Mouse (Mus musculus) kidney, adult 2 months (tissue): ENCODE data around the gene Igf2bp3. TPM values are rescaled to one million over a fixed set of nuclear protein-coding genes. Genes with fewer than 3 reads are reported as not detected.

Source experiments
- DNase-seq: peaks from one replicate; pipeline ENCODE4 v3.0.0; 2021
- H3K27ac ChIP-seq: fragments of 200-500 bp; 2 replicates; pipeline ENCODE4 v1.5.1; 2012; ENCODE audit warnings: low read depth, low read length, control low read depth, inconsistent platforms; ENCODE audit not compliant: insufficient read depth
- H3K27me3 ChIP-seq: fragments of 200-500 bp; replicated peaks from 2 replicates; pipeline ENCODE4 v1.6.1; 2012; ENCODE audit warnings: mild to moderate bottlenecking, moderate library complexity, low read length, inconsistent platforms; ENCODE audit not compliant: control insufficient read depth, insufficient read depth
- H3K36me3 ChIP-seq: fragments of 200-500 bp; 2 replicates; pipeline ENCODE4 v1.6.1; 2012; ENCODE audit warnings: mild to moderate bottlenecking, moderate library complexity, low read length, inconsistent platforms; ENCODE audit not compliant: control insufficient read depth, insufficient read depth
- H3K4me1 ChIP-seq: fragments of 200-500 bp; 2 replicates; pipeline ENCODE4 v1.6.1; 2011; ENCODE audit warnings: low read length; ENCODE audit not compliant: control insufficient read depth, insufficient read depth
- H3K4me3 ChIP-seq: fragments of 200-500 bp; 2 replicates; pipeline ENCODE4 v1.5.1; 2011; ENCODE audit warnings: mild to moderate bottlenecking, low read depth, low read length, control low read depth; ENCODE audit not compliant: insufficient read depth
- CTCF ChIP-seq: fragments of 200-500 bp; conservative IDR thresholded peaks from 2 replicates; pipeline ENCODE4 v1.5.1; 2011; ENCODE audit warnings: low read depth, mild to moderate bottlenecking, control low read depth, low read length, moderate library complexity, mixed read lengths; ENCODE audit not compliant: insufficient read depth, insufficient read length
- POLR2A ChIP-seq: fragments of 200-500 bp; IDR thresholded peaks from one replicate; pipeline ENCODE4 v1.6.1; 2011; ENCODE audit warnings: low read depth, low read length, control low read depth
- WGBS: fragments of 180-500 bp; shearing (Covaris S2); methylation state at CpG from one replicate; pipeline ENCODE4 v1.1.7; 2018; 5-methylcytosine and 5-hydroxymethylcytosine counted together
- polyA plus RNA-seq: library from polyadenylated mRNA; depleted of rRNA; stranded (reverse); fragments of >200 nt; gene quantifications from 2 replicates; pipeline ENCODE4 v1.2.3, GENCODE M21; 2012

Gene Igf2bp3
- polyA plus RNA-seq, 1 experiment = 0.03 TPM

DNA sequence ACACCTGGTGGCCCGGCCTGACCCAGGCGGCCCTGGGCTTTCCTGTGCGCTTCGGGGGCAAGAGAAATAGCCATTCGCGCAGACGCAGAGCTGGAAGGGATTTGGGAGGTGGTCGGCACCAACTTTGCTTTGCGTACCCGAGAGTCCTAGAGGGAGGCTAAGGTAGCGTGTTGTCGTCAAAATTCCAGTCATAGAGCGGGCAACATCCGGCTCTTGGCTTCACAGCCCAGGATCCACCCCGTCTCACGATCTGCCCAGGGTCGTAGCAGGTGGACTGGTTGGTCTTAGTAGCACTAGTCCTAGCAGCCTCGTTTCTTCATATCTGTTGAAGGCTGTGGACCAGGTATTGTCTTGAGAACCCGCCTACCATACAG lies 140.7 kb downstream of the Igf2bp3 start:
- TF ChIP-seq CTCF (no peak), POLR2A (no peak)
- H3K4me1 ChIP-seq = peaks cover 6% of the 10 kb centered on the region
- H3K27ac ChIP-seq = peak overlapping the region; percentile 22
- no peak for DNase-seq
- WGBS = under 1% methylated on average over 19 of the region's 19 CpGs
- peak overlapping the region; percentile 87 for H3K4me3 ChIP-seq
- no peaks in the 10 kb centered on the region for H3K36me3 ChIP-seq
- no peaks in the 10 kb centered on the region for H3K27me3 ChIP-seq

DNA sequence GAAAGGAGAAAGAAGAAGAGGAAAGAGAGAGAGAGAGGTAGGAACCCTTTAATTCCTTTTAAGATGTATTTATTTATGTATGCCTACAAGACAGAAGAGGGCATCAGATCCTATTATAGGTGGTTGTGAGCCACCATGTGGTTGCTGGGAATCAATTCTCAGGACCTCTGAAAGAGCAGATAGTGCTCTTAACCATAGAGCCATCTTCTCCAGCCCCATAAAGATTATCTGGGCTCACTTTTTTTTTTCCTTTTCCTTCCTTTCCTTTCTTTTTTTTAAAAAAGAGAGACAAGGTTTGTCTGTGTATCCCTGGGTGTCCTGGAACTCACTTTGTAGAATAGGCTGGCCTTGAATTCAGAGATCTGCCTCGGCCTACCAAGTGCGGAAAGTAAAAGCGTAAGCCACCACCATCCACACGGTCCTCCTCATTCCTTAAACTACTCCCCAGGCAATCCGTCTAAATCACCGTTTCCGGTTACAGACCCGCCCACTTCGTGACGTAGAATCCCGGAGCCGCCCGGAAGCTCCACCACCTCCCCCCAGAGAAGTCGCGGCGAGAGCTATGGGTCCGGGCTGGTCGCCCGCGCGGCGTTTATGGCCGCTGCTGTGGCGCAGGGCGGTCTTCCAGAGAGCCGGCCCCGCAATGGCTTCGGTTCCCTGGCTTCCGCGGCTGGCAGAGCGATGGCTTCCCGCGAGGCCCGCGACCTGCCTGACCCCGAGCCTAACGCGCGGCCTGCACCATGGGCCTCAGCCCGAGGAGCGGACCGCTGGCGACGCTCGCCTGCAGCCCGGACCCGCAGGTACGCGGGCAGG lies 141.2 kb downstream of the Igf2bp3 start, which contains the start of gene Malsu1:
Gene Malsu1, plus strand, starts transcription at position 492 of the 813 bp plus-strand sequence.
- H3K4me3 ChIP-seq = peak within 1 kb of the TSS; percentile 87
- peak within 1 kb of the TSS; percentile 41 for H3K27ac ChIP-seq
- WGBS = under 1% methylated on average over 49 of the region's 49 CpGs
- H3K4me1 ChIP-seq = peaks cover 6% of the 10 kb centered on the region
- no peaks in the 10 kb centered on the region for H3K36me3 ChIP-seq
- TF ChIP-seq CTCF = no peak
- H3K27me3 ChIP-seq = no peaks in the 10 kb centered on the region
- peak; percentile 97 for DNase-seq

DNA sequence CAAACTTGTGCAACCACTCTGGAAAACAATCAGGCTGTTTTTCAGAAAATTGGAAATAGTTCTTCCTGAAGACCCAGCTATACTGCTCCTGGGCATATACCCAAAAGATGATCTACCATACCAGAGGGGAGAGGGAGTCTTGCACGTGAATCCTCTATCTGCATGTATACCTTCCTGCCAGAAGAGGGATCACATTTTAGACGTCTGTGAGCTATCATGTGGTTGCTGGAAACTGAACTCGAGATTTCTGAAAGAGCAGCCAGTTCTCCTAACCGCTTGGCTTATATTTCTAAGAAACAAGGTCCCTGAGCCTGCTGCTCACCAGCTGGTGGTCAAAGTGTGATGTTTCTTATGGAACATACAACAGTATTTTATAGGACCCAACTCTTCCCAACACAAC lies 146.4 kb downstream of the Igf2bp3 start:
- Histone ChIP-seq H3K27ac (no peak overlapping the region), H3K4me3 (no peak overlapping the region), H3K4me1 (no peaks in the 10 kb centered on the region), H3K27me3 (no peaks in the 10 kb centered on the region), H3K36me3 (no peaks in the 10 kb centered on the region)
- DNase-seq = no peak
- WGBS = 26% methylated on average over 4 of the region's 4 CpGs
- TF ChIP-seq POLR2A (no peak), CTCF (no peak)

DNA sequence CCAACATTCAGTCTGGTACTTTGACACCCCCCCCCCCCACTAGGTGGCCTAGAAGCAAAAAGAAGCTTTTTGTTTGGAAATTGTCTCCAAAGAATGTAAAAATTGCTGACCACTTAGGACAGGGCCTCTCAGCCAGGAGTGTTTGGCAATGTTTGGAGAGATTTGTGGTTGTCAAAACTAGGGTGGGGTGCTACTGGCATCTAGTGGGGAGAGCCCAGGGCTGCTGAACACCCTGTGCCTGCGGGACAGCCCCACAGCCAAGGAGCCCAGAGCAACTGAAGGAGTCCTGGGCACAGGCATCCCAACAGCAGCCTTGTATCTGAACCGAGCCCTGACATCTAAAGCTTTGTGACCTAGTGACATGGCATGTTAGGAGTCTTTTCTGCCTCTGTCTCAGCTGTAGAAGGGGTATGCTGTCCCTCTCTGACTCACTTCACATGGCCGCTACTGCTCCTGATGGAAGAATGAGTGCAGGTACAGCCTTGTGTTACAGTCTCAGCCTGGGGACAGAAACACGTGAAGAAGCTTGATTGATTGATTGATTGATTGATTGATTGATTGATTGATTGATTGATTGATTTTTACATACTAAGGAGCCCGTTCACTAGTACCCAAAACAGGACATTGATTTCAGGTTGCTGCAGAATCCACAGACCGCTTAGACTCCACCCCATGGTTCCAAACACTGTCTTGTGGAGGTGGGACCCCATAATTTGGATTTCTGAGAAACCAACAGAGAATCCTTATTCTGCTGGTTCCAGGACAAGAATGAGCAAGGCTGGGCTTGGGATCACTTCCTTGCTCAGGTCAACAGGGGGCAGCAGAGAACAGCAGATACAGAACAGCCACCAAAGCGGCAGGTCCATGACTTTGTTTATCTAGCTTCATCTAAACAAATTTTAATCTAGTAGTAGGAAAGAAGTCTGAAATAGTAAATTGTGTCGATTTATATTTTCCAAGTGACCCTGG lies 157.4 kb downstream of the Igf2bp3 start:
- Histone ChIP-seq H3K27me3 (no peaks in the 10 kb centered on the region), H3K4me1 (no peaks in the 10 kb centered on the region), H3K4me3 (no peak overlapping the region), H3K27ac (no peak overlapping the region), H3K36me3 (no peaks in the 10 kb centered on the region)
- DNase-seq = peak; percentile 75
- TF ChIP-seq POLR2A (no peak), CTCF (peak; percentile 98)
- WGBS = 36% methylated on average over 8 of the region's 8 CpGs

DNA sequence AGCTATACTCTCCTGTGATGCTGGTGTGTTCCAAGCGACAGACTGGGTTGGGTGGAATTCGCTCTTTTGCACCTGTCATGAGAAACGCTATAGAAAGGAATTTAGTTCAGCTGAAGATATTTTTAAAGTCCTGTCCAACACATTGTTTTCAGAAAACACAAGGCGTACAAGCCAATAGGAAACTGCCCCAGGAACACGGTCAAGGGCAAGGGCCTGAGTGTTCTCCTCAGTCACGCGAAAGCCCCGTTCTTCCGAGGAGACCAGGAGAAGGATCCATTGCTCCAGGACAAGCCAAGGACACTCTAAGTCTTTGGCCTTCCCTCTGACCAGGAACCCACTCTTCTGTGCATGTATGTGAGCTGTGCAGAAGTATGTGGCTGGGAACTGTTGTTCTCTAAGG lies 158.7 kb downstream of the Igf2bp3 start:
- 72% methylated on average over 9 of the region's 9 CpGs for WGBS
- no peak overlapping the region for H3K4me3 ChIP-seq
- H3K4me1 ChIP-seq = no peaks in the 10 kb centered on the region
- TF ChIP-seq CTCF (no peak), POLR2A (no peak)
- no peak overlapping the region for H3K27ac ChIP-seq
- no peak for DNase-seq
- no peaks in the 10 kb centered on the region for H3K36me3 ChIP-seq
- H3K27me3 ChIP-seq = no peaks in the 10 kb centered on the region

DNA sequence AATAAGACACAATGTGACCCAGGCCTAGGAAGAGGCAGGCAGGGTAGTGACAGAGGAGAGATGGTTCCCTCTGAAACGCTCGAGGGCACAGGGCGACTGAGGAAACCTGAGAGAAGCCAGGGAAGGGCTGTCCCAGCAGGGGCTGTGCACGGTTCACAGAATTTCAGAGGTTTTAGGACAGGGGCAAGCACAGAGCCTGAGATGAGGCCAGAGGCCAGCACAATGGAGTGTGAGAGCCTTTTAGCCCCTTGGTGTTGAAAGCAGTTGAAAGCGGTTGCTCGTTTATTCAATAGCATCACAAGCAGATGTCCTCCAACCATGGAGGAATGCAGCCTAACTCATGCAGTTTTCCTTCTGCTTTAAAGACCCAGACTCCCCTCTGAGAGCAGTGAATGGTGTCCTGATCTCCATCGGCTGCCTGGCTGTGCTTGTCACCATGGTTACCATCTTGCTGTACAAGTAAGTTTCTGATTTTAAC lies 159.5 kb downstream of the Igf2bp3 start:
- Histone ChIP-seq H3K36me3 (no peaks in the 10 kb centered on the region), H3K27me3 (no peaks in the 10 kb centered on the region), H3K4me3 (no peak overlapping the region), H3K4me1 (no peaks in the 10 kb centered on the region), H3K27ac (no peak overlapping the region)
- DNase-seq = no peak
- TF ChIP-seq POLR2A (no peak), CTCF (no peak)
- WGBS = 28% methylated on average over 7 of the region's 7 CpGs

DNA sequence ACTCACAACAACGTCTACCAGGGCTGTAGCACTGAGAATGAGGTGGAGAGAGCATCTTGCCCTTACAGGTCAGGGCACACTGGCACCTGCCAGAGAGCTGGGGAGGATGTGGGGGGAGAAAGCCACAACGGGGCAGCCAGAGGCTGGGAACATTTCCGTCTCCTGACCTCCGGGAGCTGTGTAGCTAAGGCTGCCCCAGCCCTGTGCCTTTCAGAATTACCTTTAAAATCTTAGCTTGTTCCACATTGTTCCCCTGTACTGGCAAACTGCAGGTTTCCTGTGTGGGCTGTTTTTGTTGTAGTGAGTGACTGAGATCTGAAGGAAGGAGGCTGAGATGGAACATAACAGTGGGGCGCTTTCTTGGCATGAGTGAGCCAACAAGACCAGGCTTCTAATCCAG lies 162.6 kb downstream of the Igf2bp3 start:
- DNase-seq = no peak
- 63% methylated on average over 5 of the region's 5 CpGs for WGBS
- TF ChIP-seq CTCF (no peak), POLR2A (no peak)
- Histone ChIP-seq H3K4me3 (no peak overlapping the region), H3K4me1 (no peaks in the 10 kb centered on the region), H3K27ac (no peak overlapping the region), H3K36me3 (no peaks in the 10 kb centered on the region), H3K27me3 (no peaks in the 10 kb centered on the region)
